Comparison of ENCODE assay signal across 25 mouse cellular contexts in the genomic region with DNA sequence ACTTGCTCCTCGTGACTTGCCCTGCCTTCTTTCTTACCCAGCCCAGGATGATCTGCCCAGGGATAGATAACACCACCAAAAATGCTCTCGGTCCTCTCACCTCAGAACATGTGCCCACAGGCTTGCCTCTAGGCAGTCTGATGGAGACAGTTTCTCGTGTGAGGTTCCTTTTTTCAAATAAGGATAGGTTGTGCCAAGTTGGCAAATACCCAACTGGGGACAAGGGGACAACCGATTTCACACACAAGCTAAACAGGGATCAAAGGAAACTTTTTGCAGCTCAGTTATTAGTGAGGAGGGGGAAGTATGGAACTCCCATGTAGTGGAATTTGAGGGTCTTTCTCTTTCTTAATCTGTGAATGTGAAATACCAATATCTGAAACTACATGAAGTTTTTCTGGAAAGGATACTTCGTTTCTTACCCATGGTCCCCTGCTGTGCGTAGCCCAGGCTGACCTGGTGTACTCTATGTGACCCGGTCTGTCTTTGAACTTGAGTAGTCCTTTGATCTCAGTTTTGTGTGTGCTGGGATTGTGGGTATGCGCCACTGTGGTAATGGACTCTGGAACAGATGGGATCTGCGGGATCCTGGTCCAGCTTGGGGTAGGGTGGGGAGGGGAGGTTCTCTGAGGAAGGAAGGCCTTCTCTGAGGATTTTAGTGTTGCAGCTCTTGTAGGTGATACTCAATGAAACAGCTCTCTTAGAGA. TPM values are rescaled to one million over a fixed set of nuclear protein-coding genes. Genes with fewer than 3 reads are reported as not detected.
DNase-seq lines count a peak whose midpoint lies in the region; ATAC-seq lines count a peak whose summit lies in the region.
"Had no signal": no experiment of that assay in that cellular context is flagged by ENCODE, and none has a peak within 500 bp of the region (broad histone marks: within the 10 kb centered on the region; RNA-seq: fewer than 3 reads in every experiment).

No protein-coding gene starts in this region.

- no peak overlapping the region for H3K4me2 ChIP-seq in liver, embryonic 13.5 days
- H3K4me2 ChIP-seq: forebrain, embryonic 13.5 days; heart, embryonic 12.5 days; heart, embryonic 15.5 days; hindbrain, embryonic 13.5 days had no signal

- no peak overlapping the region for H3K4me3 ChIP-seq in liver, embryonic 13.5 days (replicated peaks)
- H3K4me3 ChIP-seq: forebrain, embryonic 10.5 days; forebrain, embryonic 13.5 days; heart, embryonic 12.5 days; heart, embryonic 15.5 days; hindbrain, embryonic 10.5 days; hindbrain, embryonic 13.5 days had no signal

- 61% methylated on average over 9 of the region's 9 CpGs for WGBS in liver, embryonic 13.5 days (ENCODE audit: insufficient replicate concordance)

- intact Hi-C loops in left cerebral cortex, postnatal 36 days (cut with DNase I) = no loop called here

- DNase-seq in adrenal gland, postnatal 14 days = peak; percentile 32
- no peak for DNase-seq in adrenal gland, adult 2 months
- DNase-seq in liver, embryonic 13.5 days = no peak
- DNase-seq in liver (no peak), adipocyte (ENCODE audit: low spot score) (peak; percentile 39)
- no peak for DNase-seq in urinary bladder, postnatal 25 days (ENCODE audit: low spot score)
- DNase-seq in left cerebral cortex, postnatal 36 days (ENCODE audit: low spot score in 2 of 2) = no peak
- DNase-seq: B cell, adult 2 months; cerebellum, adult 18-20 months; cerebellum, adult 9-10 months; cerebellum, postnatal 14 days; gastrocnemius, postnatal 10 days; gastrocnemius, postnatal 36 days; heart, postnatal 10 days; heart, postnatal 36 days had no signal

- ATAC-seq in liver, embryonic 13.5 days (ENCODE audit: low read depth) = peak; percentile 45; the same call in 1 of the 2 replicates
- ATAC-seq: forebrain, embryonic 13.5 days; forebrain, embryonic 16.5 days; hindbrain, embryonic 16.5 days had no signal

- no peak overlapping the region for H3K9ac ChIP-seq in liver, embryonic 13.5 days
- H3K9ac ChIP-seq: forebrain, embryonic 13.5 days; heart, embryonic 12.5 days; heart, embryonic 15.5 days; hindbrain, embryonic 13.5 days had no signal

- no peaks in the 10 kb centered on the region for H3K9me3 ChIP-seq in liver, embryonic 13.5 days (replicated peaks)
- H3K9me3 ChIP-seq: forebrain, embryonic 10.5 days; forebrain, embryonic 13.5 days; G1E; heart, embryonic 12.5 days; heart, embryonic 15.5 days; hindbrain, embryonic 10.5 days; hindbrain, embryonic 13.5 days had no signal

- H3K36me3 ChIP-seq in liver, embryonic 13.5 days = no peaks in the 10 kb centered on the region
- H3K36me3 ChIP-seq: forebrain, embryonic 10.5 days; G1E; heart, embryonic 12.5 days; heart, embryonic 15.5 days; hindbrain, embryonic 10.5 days; hindbrain, embryonic 13.5 days had no signal

- H3K27ac ChIP-seq in liver, embryonic 13.5 days = no peak overlapping the region
- H3K27ac ChIP-seq: forebrain, embryonic 10.5 days; forebrain, embryonic 13.5 days; heart, embryonic 15.5 days; hindbrain, embryonic 10.5 days; hindbrain, embryonic 13.5 days had no signal

- no peaks in the 10 kb centered on the region for H3K27me3 ChIP-seq in liver, embryonic 13.5 days
- H3K27me3 ChIP-seq: CH12.LX; forebrain, embryonic 13.5 days; heart, embryonic 12.5 days; heart, embryonic 15.5 days; hindbrain, embryonic 13.5 days had no signal

- no peaks in the 10 kb centered on the region for H3K4me1 ChIP-seq in liver, embryonic 13.5 days (replicated peaks)
- H3K4me1 ChIP-seq: forebrain, embryonic 10.5 days; forebrain, embryonic 13.5 days; heart, embryonic 12.5 days; heart, embryonic 15.5 days; hindbrain, embryonic 10.5 days; hindbrain, embryonic 13.5 days had no signal

RNA-seq across cellular contexts. Expression of gene Papss2, which starts 52.7 kb away (rescaled TPM):
- total RNA-seq in adrenal gland, postnatal 14 days (2021) = 27.7 and 36.4 TPM in 2 replicates
- total RNA-seq in adrenal gland, adult 2 months (2021) = 10 to 100 TPM; 11.1 to 20.8 TPM
- polyA plus RNA-seq in adrenal gland, adult 2 months (2012; rRNA removed) = 0.91 and 1.1 TPM in 2 replicates
- polyA plus RNA-seq in liver, embryonic 13.5 days (2015; fragmentation: Nextera tagmentation; extraction: Ambion mirVana) = 2.1 and 3.2 TPM in 2 replicates
- total RNA-seq in left cerebral cortex, postnatal 36 days (2021) = 1 to 10 TPM; 7.7 to 8.0 TPM

RNA-seq across cellular contexts. Expression of gene Minpp1, which starts 57.4 kb away (rescaled TPM):
- total RNA-seq in adrenal gland, postnatal 14 days (2021) = 31.8 and 34.9 TPM in 2 replicates
- 10 to 100 TPM; 36.6 to 39.7 TPM for total RNA-seq in adrenal gland, adult 2 months (2021)
- 198 and 228 TPM in 2 replicates for polyA plus RNA-seq in adrenal gland, adult 2 months (2012; rRNA removed)
- polyA plus RNA-seq in liver, embryonic 13.5 days (2015; fragmentation: Nextera tagmentation; extraction: Ambion mirVana) = 99.9 and 110 TPM in 2 replicates
- total RNA-seq in left cerebral cortex, postnatal 36 days (2021) = 10 to 100 TPM; 68.4 to 73.9 TPM

Comparison
In these comparisons a context has a peak if more than half of its experiments do, and no peak if none do; other contexts are left out.
1. DNase-seq: peak in adrenal gland, postnatal 14 days (single experiment) and adipocyte (single experiment); none in adrenal gland, adult 2 months (single experiment), liver, embryonic 13.5 days (single experiment), liver (single experiment), urinary bladder, postnatal 25 days (single experiment) and left cerebral cortex, postnatal 36 days (0 of 2).